Mouse (Mus musculus) ES-Bruce4 (cell line): ENCODE results near the gene Slc38a8.

Experiments
- CTCF ChIP-seq: IDR thresholded peaks from one replicate; pipeline ENCODE4 v1.8.1; 2011; ENCODE audit warnings: low read depth, low read length
- EP300 ChIP-seq: IDR thresholded peaks from 2 replicates; pipeline ENCODE4 v1.6.1; 2011; ENCODE audit warnings: low read depth, low read length; ENCODE audit not compliant: insufficient read depth
- POLR2A ChIP-seq: IDR thresholded peaks from one replicate; pipeline ENCODE4 v1.8.1; 2011; ENCODE audit warnings: low read length; ENCODE audit not compliant: insufficient read depth

DNA sequence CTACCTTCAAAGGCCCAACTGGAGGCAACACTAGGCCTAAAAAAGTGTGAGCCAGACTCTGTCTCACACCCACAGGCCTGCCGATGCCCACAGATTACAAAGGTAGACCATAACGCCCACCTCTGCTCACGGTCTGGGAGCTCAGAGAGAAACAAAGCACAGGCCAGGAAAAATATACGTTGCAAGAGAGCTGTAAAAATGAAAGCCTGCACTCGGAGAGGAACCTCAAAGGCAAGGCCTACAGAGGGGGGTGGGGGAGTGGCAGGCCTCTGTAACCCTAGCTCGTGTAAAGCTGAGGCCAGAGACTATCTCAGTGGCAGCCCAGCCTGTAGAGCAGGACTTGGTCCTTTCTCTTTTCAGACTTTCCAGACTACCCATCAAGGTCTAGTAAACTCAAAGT lies 43.7 kb upstream of the Slc38a8 start:
- TF ChIP-seq POLR2A: no peak
- TF ChIP-seq CTCF: no peak
- no peak for TF ChIP-seq EP300
